Mouse (Mus musculus): Measurements from ENCODE around the gene Ints6.
"Not testable (repeated sequence)": the region's sequence is repeated elsewhere in the genome, so short reads cannot be mapped to it uniquely, and the experiment has no call there.

Ints6 gene

GRCm38 (mm10) chr14:62755095-62755640 lies 5.8 kb downstream of the Ints6 start:
- peak; percentile 37 for DNase-seq (ENCODE audit: extremely low read depth, low read depth)

GRCm38 (mm10) chr14:62751479-62751878 lies 9.5 kb downstream of the Ints6 start:
- peak; percentile 43 for DNase-seq (ENCODE audit: extremely low read depth, low read depth)

- DNase-seq (ENCODE audit: extremely low read depth, low read depth), result no peak
Observed at GRCm38 (mm10) chr14:62735646-62736045, 25.3 kb downstream of the Ints6 start.

GRCm38 (mm10) chr14:62733666-62734065 lies 27.3 kb downstream of the Ints6 start:
- DNase-seq (ENCODE audit: extremely low read depth, low read depth), result no peak

- no peak for DNase-seq (ENCODE audit: extremely low read depth, low read depth)
Observed at GRCm38 (mm10) chr14:62731902-62732301, 29.1 kb downstream of the Ints6 start.

- DNase-seq (ENCODE audit: extremely low read depth, low read depth), result peak; percentile 7
Observed at GRCm38 (mm10) chr14:62724560-62724959, 36.4 kb downstream of the Ints6 start.

- no peak for DNase-seq (ENCODE audit: extremely low read depth, low read depth)
Observed at GRCm38 (mm10) chr14:62721625-62722024, 39.3 kb downstream of the Ints6 start.

- DNase-seq (ENCODE audit: extremely low read depth, low read depth), result no peak
Observed at GRCm38 (mm10) chr14:62718161-62718560, 42.8 kb downstream of the Ints6 start.

GRCm38 (mm10) chr14:62673646-62674045 lies 87.3 kb downstream of the Ints6 start:
- DNase-seq (ENCODE audit: extremely low read depth, low read depth), result no peak

- peak; percentile 22 for DNase-seq (ENCODE audit: extremely low read depth, low read depth)
Observed at GRCm38 (mm10) chr14:62664976-62665673, 95.8 kb downstream of the Ints6 start.

GRCm38 (mm10) chr14:62663367-62663766 lies 97.6 kb downstream of the Ints6 start, which contains the start of gene Serpine3:
Gene Serpine3, plus strand, starts transcription at chr14:62663667.
- DNase-seq (ENCODE audit: extremely low read depth, low read depth), result no peak

- DNase-seq (ENCODE audit: extremely low read depth, low read depth), result no peak
Observed at GRCm38 (mm10) chr14:62662381-62662780, 98.6 kb downstream of the Ints6 start.

- no peak for DNase-seq (ENCODE audit: extremely low read depth, low read depth)
Observed at GRCm38 (mm10) chr14:62657469-62657868, 103.5 kb downstream of the Ints6 start.

- DNase-seq (ENCODE audit: extremely low read depth, low read depth), result no peak
Observed at GRCm38 (mm10) chr14:62655996-62656395, 105.0 kb downstream of the Ints6 start.

- DNase-seq (ENCODE audit: extremely low read depth, low read depth), result no peak
Observed at GRCm38 (mm10) chr14:62651771-62652170, 109.2 kb downstream of the Ints6 start.

GRCm38 (mm10) chr14:62650376-62650775 lies 110.6 kb downstream of the Ints6 start:
- DNase-seq (ENCODE audit: extremely low read depth, low read depth), result no peak

- DNase-seq (ENCODE audit: extremely low read depth, low read depth), result no peak
Observed at GRCm38 (mm10) chr14:62648405-62648804, 112.6 kb downstream of the Ints6 start.

- DNase-seq (ENCODE audit: extremely low read depth, low read depth), result not testable (repeated sequence)
Observed at GRCm38 (mm10) chr14:62642368-62642767, 118.6 kb downstream of the Ints6 start.

GRCm38 (mm10) chr14:62640396-62640795 lies 120.6 kb downstream of the Ints6 start:
- DNase-seq (ENCODE audit: extremely low read depth, low read depth), result no peak

GRCm38 (mm10) chr14:62639551-62639950 lies 121.4 kb downstream of the Ints6 start:
- no peak for DNase-seq (ENCODE audit: extremely low read depth, low read depth)

GRCm38 (mm10) chr14:62639111-62639510 lies 121.9 kb downstream of the Ints6 start:
- DNase-seq (ENCODE audit: extremely low read depth, low read depth), result no peak

GRCm38 (mm10) chr14:62638345-62638702 lies 122.6 kb downstream of the Ints6 start:
- DNase-seq (ENCODE audit: extremely low read depth, low read depth), result no peak

Data from MEL-GATA-1-ER (cell line).